Mouse (Mus musculus) intestine, embryonic 16.5 days (tissue): ENCODE measurements around the gene 1700015F17Rik. TPM values are rescaled to one million over a fixed set of nuclear protein-coding genes. Genes with fewer than 3 reads are reported as not detected.

Experiments used
- ATAC-seq: fragments of 200-750 bp; cut with Nextera tagmentation; 2 replicates; pipeline ENCODE4 v1.8.0; 2017; ENCODE audit warnings: moderate TSS enrichment, moderate library complexity
- H3K27ac ChIP-seq: fragments of 300-500 bp; sonication (generic); 2 replicates; pipeline ENCODE4 v1.5.1; 2014; ENCODE audit warnings: mild to moderate bottlenecking, low read length
- H3K27me3 ChIP-seq: fragments of 300-500 bp; sonication (generic); replicated peaks from 2 replicates; pipeline ENCODE4 v1.6.1; 2014; ENCODE audit warnings: low read length, control low read depth, mixed read lengths; ENCODE audit not compliant: control insufficient read depth, insufficient read depth
- H3K36me3 ChIP-seq: fragments of 300-500 bp; sonication (generic); 2 replicates; pipeline ENCODE4 v1.6.1; 2014; ENCODE audit warnings: low read length, control low read depth; ENCODE audit not compliant: control insufficient read depth, insufficient read depth
- H3K4me1 ChIP-seq: fragments of 300-500 bp; sonication (generic); 2 replicates; pipeline ENCODE4 v1.6.1; 2014; ENCODE audit warnings: low read length, control low read depth, mixed read lengths; ENCODE audit not compliant: control insufficient read depth, insufficient read depth
- H3K4me2 ChIP-seq: fragments of 300-500 bp; sonication (generic); 2 replicates; pipeline ENCODE4 v1.6.1; 2014; ENCODE audit warnings: low read depth, low read length, control low read depth
- H3K4me3 ChIP-seq: fragments of 300-500 bp; sonication (generic); 2 replicates; pipeline ENCODE4 v1.5.1; 2014; ENCODE audit warnings: mild to moderate bottlenecking, low read length
- H3K9ac ChIP-seq: fragments of 300-500 bp; sonication (generic); 2 replicates; pipeline ENCODE4 v1.6.1; 2014; ENCODE audit warnings: low read depth, low read length
- H3K9me3 ChIP-seq: fragments of 300-500 bp; sonication (generic); 2 replicates; pipeline ENCODE4 v1.6.1; 2016; ENCODE audit warnings: low read length, control low read depth; ENCODE audit not compliant: control insufficient read depth
- WGBS: fragments of 180-500 bp; shearing (Covaris S2); extraction: QIAGEN DNeasy Blood & Tissue Kit; methylation state at CpG from one replicate; pipeline ENCODE4 v1.1.7; 2014; 5-methylcytosine and 5-hydroxymethylcytosine counted together
- polyA plus RNA-seq: library from polyadenylated mRNA; unstranded; fragments of >200 nt; fragmentation: Nextera tagmentation; extraction: Ambion mirVana; gene quantifications from 2 replicates; pipeline ENCODE4 v1.2.1, GENCODE M21; 2015

1700015F17Rik gene
- polyA plus RNA-seq, 1 experiment from 2014 or later: not detected

DNA sequence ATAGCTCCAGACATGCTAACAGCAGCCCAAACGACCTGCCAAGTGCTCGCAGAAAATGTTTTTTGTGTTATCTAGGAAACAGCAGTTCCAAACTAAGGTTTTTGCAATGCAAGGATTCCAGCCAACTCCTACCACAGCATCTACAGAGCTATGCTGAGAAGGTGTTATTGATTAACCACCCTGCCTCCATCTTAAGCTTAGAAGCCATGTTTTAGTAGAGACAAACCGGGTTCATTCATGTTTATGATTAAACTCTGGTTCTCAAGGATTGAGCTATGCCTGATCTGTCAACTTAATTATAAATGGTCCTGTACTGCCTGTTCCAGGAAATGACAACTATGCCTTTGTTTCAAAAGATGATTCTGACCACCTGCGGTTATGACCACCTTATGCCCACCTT lies 2.8 kb downstream of the 1700015F17Rik start:
- no peaks in the 10 kb centered on the region for H3K9me3 ChIP-seq
- no peak overlapping the region for H3K4me3 ChIP-seq
- no peaks in the 10 kb centered on the region for H3K4me1 ChIP-seq
- H3K4me2 ChIP-seq: no peak overlapping the region
- no peaks in the 10 kb centered on the region for H3K27me3 ChIP-seq
- no peak overlapping the region for H3K27ac ChIP-seq
- ATAC-seq: no peak
- 76% methylated on average over 4 of the region's 4 CpGs for WGBS
- no peak overlapping the region for H3K9ac ChIP-seq
- H3K36me3 ChIP-seq: no peaks in the 10 kb centered on the region

DNA sequence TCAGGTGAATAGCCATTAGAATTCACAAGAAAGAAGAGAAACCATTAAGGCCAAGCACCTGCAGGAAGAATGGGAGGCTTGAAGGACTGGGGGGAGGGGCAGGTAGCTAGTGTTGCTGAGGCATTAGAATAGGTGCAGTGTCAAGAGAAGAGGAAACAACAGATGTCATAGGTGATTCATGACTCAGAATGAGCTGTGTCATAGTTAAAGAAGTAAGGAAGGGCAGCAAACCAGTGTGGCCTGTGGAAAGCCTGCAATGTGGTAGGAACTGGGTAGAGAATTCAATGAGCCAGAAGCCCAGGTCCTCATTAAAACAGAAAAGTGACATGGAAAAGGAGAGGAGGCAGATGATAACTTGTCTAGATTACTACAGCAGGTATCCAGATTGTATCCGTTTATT lies 13.7 kb downstream of the 1700015F17Rik start:
- Histone ChIP-seq H3K9me3 (no peaks in the 10 kb centered on the region), H3K4me3 (no peak overlapping the region), H3K27ac (no peak overlapping the region), H3K4me1 (no peaks in the 10 kb centered on the region), H3K9ac (no peak overlapping the region), H3K4me2 (no peak overlapping the region), H3K27me3 (no peaks in the 10 kb centered on the region), H3K36me3 (no peaks in the 10 kb centered on the region)
- WGBS: 75% methylated on average over 1 of the region's 1 CpGs
- ATAC-seq: no peak

DNA sequence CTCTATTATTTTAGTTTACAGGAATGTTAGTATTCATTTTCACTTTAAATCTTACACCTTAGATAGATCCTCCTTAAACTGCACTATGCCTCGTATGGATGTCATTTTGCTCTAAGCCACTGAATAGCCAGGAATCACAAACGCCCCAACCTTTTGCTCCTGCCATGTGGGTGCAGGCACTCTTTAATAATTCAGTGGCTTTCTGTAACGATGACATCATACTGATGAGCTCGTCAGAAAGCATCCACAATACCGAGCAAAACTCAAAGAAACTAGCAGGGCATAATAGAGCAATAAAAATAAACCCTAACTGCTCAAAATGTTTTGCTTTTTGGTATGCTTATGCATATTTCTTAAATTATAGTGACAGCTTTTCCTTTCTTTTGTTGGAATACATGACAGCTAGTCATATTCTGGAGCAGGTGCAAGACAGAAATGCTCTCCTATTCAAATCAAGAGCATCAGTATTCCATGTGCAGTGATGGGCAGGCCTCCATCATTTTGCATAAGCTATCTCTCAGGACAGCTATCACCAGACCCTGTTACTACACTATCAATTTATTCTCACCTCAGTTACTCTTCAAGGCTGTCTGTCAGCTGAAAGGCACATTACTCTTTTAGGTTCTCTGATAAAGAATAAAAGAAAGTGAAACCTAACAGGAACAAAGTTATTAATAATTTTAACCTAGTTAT lies 47.1 kb downstream of the 1700015F17Rik start:
- H3K4me3 ChIP-seq: no peak overlapping the region
- H3K4me2 ChIP-seq: no peak overlapping the region
- H3K27ac ChIP-seq: no peak overlapping the region
- no peaks in the 10 kb centered on the region for H3K27me3 ChIP-seq
- no peaks in the 10 kb centered on the region for H3K4me1 ChIP-seq
- ATAC-seq: no peak
- no peak overlapping the region for H3K9ac ChIP-seq
- WGBS: 61% methylated on average over 5 of the region's 5 CpGs
- no peaks in the 10 kb centered on the region for H3K9me3 ChIP-seq
- no peaks in the 10 kb centered on the region for H3K36me3 ChIP-seq

DNA sequence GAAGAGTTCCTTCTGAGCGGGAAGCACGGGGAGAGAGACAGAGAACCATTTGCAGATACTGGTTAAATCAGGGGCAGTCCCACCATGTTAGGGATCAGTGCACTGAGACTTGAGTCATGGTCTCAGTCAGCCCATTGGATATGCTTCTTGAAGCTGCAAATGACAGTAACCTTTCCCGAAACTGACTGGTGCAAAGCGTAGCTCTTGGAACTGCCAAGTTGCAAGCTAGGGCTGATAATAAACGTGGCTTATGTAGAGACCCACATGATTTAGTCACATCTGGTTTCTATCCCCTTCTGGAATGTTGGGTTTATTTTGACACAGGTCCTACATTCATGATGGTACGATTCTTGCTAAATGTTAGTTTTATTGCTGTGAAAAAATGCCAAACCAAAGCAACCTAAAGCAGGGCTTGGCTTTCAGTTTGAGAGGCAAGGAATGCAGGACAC lies 55.2 kb downstream of the 1700015F17Rik start:
- Histone ChIP-seq H3K4me2 (no peak overlapping the region), H3K36me3 (no peaks in the 10 kb centered on the region), H3K4me3 (no peak overlapping the region), H3K27ac (peak overlapping the region; percentile 17), H3K9ac (no peak overlapping the region), H3K4me1 (no peaks in the 10 kb centered on the region), H3K27me3 (no peaks in the 10 kb centered on the region), H3K9me3 (no peaks in the 10 kb centered on the region)
- WGBS: 48% methylated on average over 6 of the region's 6 CpGs
- ATAC-seq: peak; percentile 33; the same call in 1 of the 2 replicates

DNA sequence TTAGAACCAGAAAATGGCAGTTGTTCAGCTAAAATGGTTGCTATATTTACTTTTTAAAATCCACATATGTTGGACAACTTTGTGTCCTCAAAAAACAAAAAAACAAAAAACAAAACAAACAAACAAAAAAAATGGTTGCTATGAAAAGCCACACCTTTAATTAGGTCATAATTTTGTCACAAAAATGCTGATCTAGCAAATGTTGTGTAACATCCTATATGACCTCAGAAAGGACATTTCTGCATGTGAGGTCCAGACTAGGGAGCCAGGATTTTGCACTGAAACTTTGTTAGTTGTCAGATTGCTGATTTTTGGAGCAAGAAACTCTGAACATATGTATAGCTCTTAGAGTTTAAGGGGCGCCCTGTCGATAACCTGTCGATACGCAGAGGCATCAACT lies 55.9 kb downstream of the 1700015F17Rik start:
- no peak for ATAC-seq
- no peak overlapping the region for H3K27ac ChIP-seq

DNA sequence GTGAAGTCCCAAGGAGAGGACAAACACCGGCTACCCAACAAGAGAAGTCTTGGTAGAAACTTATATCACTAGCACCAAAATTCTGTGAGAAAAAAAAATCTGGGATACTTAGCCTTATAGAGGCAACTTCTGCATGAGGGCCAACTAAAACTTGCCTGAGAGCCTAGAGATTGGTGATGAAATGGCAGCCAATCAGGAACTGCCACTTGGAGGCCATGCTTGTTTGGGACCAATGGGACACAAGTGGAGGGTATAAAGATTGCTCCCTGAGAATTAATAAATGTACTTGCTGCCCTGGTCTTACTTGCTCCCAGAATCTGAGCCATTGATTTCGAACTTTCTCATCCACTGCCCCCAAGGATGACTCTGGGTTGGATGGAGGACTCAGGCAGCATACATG lies 57.5 kb downstream of the 1700015F17Rik start:
- Histone ChIP-seq H3K27me3 (no peaks in the 10 kb centered on the region), H3K4me2 (no peak overlapping the region), H3K9ac (no peak overlapping the region), H3K4me1 (no peaks in the 10 kb centered on the region), H3K4me3 (no peak overlapping the region), H3K9me3 (no peaks in the 10 kb centered on the region), H3K36me3 (no peaks in the 10 kb centered on the region), H3K27ac (no peak overlapping the region)
- 96% methylated on average over 2 of the region's 2 CpGs for WGBS
- ATAC-seq: no peak

More for the DNA sequence above, 55.9 kb downstream of the 1700015F17Rik start:
- Histone ChIP-seq H3K27me3 (no peaks in the 10 kb centered on the region), H3K4me1 (no peaks in the 10 kb centered on the region), H3K9me3 (no peaks in the 10 kb centered on the region), H3K36me3 (no peaks in the 10 kb centered on the region), H3K4me3 (no peak overlapping the region), H3K4me2 (no peak overlapping the region), H3K9ac (no peak overlapping the region)
- WGBS: 77% methylated on average over 4 of the region's 4 CpGs

DNA sequence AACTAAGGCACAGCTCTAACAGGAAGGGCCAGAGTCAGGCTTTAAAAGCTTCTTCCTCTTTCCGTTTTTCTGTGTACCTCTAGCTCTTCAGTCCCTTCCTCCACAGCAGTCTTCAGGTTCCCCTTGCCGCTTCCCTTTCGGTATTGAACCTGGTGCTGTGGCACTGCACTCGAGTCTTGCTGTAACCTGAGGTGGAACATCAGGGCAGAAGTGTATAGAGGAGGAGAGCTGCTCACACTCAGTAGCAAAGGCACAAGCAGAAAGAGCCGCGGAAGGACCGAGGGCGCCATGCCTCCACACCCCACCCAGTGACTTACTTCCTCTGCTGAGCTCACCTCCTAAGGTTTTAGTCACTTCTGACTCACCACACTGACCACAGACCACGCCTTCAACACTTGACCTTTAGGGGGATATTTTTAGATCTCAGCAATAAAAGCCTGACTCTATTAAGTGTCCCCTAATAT lies 58.9 kb downstream of the 1700015F17Rik start, which contains the start of gene Cdk14:
Gene Cdk14, minus strand, starts transcription at position 321 of the 464 bp plus-strand sequence.
- Histone ChIP-seq H3K9ac (no peak within 1 kb of the TSS), H3K4me1 (no peaks in the 10 kb centered on the region)

DNA sequence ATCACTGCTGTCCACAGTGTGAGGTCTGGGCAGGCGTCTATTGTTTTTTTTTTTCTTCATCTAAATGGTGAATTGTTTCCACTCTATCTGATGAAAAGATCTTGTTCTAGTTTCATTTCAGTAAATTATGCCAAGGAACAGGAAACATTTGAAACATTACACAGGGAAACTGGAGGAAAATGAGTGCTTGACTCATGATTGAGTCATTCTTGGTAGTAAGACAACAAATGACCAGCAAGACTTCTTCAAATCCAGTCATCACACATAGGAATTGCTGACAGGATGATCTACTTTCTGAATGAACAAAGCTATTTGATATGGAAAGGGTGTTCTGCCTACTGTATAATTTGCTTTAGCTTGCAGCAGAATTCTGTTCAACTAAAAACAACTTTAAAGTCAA lies 59.7 kb downstream of the 1700015F17Rik start:
- no peak overlapping the region for H3K4me3 ChIP-seq
- H3K27me3 ChIP-seq: no peaks in the 10 kb centered on the region
- H3K4me2 ChIP-seq: no peak overlapping the region
- no peaks in the 10 kb centered on the region for H3K36me3 ChIP-seq
- no peaks in the 10 kb centered on the region for H3K9me3 ChIP-seq
- no peak for ATAC-seq
- 76% methylated on average over 1 of the region's 1 CpGs for WGBS
- H3K27ac ChIP-seq: no peak overlapping the region
- H3K9ac ChIP-seq: no peak overlapping the region
- H3K4me1 ChIP-seq: no peaks in the 10 kb centered on the region

More for the DNA sequence above, 58.9 kb downstream of the 1700015F17Rik start, which contains the start of gene Cdk14:
- no peak within 1 kb of the TSS for H3K27ac ChIP-seq
- 80% methylated on average over 9 of the region's 9 CpGs for WGBS
- H3K36me3 ChIP-seq: no peaks in the 10 kb centered on the region
- H3K27me3 ChIP-seq: no peaks in the 10 kb centered on the region
- H3K9me3 ChIP-seq: no peaks in the 10 kb centered on the region
- no peak within 1 kb of the TSS for H3K4me3 ChIP-seq
- ATAC-seq: no peak
- no peak within 1 kb of the TSS for H3K4me2 ChIP-seq

DNA sequence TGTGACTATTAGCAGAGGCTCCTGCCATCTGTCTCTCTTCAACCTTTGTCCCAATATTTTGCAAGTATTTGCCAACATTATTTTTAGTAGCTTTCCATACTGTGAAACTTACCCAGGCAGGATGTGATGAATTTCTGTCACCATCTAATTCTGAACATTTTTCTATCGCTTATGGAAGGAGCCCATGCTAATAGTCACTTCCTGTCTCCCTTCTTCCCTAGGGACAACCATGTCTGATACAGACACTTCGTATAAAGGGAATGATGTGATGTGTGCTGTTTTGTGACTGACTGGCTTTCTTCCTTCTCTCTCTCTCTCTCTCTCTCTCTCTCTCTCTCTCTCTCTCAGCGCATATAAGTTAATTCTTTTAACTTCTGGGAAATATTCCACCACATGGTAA lies 64.1 kb downstream of the 1700015F17Rik start:
- no peak; the same call in 1 of the 2 replicates for ATAC-seq
- H3K27ac ChIP-seq: no peak overlapping the region

More for the DNA sequence above, 64.1 kb downstream of the 1700015F17Rik start:
- H3K9ac ChIP-seq: no peak overlapping the region
- H3K36me3 ChIP-seq: no peaks in the 10 kb centered on the region
- peaks cover 7% of the 10 kb centered on the region for H3K4me1 ChIP-seq
- H3K4me3 ChIP-seq: no peak overlapping the region
- H3K9me3 ChIP-seq: no peaks in the 10 kb centered on the region
- H3K27me3 ChIP-seq: no peaks in the 10 kb centered on the region
- WGBS: 62% methylated on average over 3 of the region's 3 CpGs
- no peak overlapping the region for H3K4me2 ChIP-seq
